Mouse (Mus musculus) kidney, adult 11 months (tissue): ENCODE measurements at regions not wholly inside any gene's neighbourhood (a gene's known extent, or its start where the extent isn't known, plus 50 kb on each side); places are given as distances from the start of the nearest gene placed in this dataset.

Experiments used
- DNase-seq: peaks from one replicate; pipeline ENCODE4 v3.0.0; 2022

GRCm38 (mm10) chr14:28777791-28778190 lies 240.2 kb upstream of the Lrtm1 start:
- DNase-seq, result no peak

DNA sequence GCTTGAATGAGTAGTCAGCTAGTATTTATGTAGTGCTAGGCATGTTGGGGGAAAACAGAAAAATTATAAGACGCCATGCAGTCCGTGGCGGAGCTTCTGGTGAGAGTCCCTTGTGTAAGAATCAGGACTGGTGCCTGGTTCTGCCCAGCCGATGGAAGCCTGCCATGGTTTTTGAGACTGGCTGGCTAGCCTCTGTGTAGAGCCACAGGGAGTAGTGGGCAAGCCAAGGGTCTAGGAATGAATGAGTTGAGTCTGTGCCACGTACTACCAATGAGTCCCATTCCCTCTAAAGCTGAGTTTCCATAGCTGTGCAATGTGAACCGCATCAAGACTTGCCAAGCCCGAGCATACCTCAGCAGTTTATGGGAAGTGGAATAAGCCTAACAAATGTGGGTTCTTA lies 236.3 kb upstream of the Lrtm1 start:
- DNase-seq, result no peak

GRCm38 (mm10) chr14:28784106-28784633 lies 233.8 kb upstream of the Lrtm1 start:
- no peak for DNase-seq

- no peak for DNase-seq
Observed at GRCm38 (mm10) chr14:28798290-28798689, 219.7 kb upstream of the Lrtm1 start.

DNA sequence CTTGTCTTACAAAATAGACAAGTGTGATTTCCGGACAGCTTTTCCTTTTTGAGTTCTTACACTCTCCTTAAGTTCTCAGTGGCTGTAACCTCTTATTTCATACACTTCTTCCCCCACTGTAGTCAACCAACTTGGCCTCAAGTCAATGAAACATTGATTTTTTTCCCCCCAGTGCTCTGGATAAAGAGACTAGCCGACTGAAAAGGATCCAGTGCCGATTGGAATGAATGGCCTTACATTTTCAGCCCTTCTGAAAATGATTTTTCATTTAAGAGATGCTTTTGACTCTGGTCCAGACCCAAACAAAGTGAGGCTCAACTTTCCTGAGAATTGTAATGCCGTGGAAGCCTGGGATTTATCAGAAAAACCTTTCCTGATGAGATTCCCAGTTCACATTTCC lies 216.3 kb upstream of the Lrtm1 start:
- DNase-seq, result no peak

- DNase-seq, result no peak
Observed at GRCm38 (mm10) chr14:28802126-28802525, 215.9 kb upstream of the Lrtm1 start.

- no peak for DNase-seq
Observed at GRCm38 (mm10) chr14:28808094-28808493, 209.9 kb upstream of the Lrtm1 start.

DNA sequence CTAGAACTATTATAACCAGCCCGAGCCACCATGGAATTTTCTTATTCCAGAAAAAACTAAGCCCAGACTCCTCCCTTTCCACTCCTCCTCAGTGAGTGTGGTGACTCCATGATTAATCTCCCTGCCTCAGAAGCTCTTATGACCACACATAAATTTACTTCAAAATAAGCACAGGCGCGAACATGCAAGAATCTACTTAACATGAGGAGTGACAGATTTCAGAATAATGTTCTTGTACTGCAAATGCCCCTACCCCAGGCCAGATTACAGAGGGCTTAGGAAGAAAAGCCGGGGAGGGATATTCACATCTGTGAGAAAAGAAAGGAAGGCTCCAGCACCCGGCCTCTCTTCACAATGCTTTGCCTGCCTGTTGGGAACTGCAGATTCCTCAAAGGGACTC lies 208.7 kb upstream of the Lrtm1 start:
- no peak for DNase-seq

GRCm38 (mm10) chr14:28820970-28821369 lies 197.0 kb upstream of the Lrtm1 start:
- no peak for DNase-seq

DNA sequence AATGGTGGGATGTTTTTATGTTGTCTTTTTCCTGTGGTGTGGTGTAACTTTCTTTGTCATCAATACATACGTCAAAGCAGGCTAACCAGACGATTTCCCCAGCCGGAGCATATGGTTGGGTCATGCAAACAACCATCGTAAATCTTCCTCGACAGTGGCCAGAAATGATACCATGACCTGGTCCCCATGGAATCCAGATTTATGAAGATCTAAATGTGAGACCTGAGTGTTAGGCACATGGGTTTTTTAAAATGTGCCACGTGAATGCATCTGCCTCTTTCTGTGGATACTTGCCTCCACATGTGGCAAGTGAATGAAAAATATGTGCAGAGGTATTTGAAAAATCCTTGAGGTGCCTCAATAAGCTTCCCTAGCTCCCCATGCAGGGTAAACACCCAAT lies 190.8 kb upstream of the Lrtm1 start:
- DNase-seq, result no peak

DNA sequence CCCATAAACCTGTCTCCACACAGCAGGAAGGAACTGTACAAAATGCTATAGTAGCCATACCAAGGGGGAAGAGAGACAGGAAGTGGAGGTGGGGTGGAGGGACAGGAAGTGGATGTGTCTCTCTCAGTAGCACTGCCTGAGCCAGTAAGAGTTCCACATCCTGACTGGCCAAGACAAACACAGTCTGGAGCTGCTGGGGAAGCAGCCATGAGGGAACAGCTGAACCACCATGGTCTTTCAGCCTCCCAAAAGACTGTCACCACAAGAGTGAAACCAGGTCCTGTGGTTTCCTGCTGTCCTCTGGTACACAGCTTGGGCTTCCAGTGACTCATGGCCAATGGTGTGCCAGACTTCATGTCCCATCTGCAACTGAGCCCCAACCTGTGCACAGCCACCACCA lies 180.9 kb upstream of the Lrtm1 start:
- DNase-seq, result no peak

GRCm38 (mm10) chr14:28848831-28849590 lies 169.0 kb upstream of the Lrtm1 start:
- peak; percentile 30 for DNase-seq
